Mouse (Mus musculus): Measurements from ENCODE around the gene Plcb3. TPM values are rescaled to one million over a fixed set of nuclear protein-coding genes. Genes with fewer than 3 reads are reported as not detected.
A peak's percentile ranks its signal among the peaks of the same experiment; 100 is the strongest.
"Not testable (repeated sequence)": the region's sequence is repeated elsewhere in the genome, so short reads cannot be mapped to it uniquely, and the experiment has no call there.

The Plcb3 gene
- total RNA-seq, 1 experiment from 2014 or later = 59.8 TPM

DNA sequence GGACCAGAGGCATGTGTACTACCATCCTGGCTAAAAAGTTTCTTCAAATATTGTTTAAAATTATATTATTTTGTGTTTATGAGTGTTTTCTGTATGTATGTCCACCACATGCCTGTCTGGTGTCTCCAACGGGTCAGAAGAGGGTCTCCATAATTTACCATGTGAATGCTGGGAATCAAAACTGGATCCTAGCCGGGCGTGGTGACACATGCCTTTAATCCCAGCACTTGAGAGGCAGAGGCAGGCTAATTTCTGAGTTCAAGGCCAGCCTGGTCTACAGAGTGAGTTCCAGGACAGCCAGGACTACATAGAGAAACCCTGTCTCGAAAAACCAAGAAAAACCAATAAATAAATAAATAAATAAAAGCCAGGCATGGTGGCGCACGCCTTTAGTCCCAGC, 14.9 kb upstream of the Plcb3 start:
- DNase-seq = not testable (repeated sequence)

- no peak for DNase-seq
Measured at GRCm38 (mm10) chr19:6990712-6991111, 14.4 kb upstream of the Plcb3 start.

DNA sequence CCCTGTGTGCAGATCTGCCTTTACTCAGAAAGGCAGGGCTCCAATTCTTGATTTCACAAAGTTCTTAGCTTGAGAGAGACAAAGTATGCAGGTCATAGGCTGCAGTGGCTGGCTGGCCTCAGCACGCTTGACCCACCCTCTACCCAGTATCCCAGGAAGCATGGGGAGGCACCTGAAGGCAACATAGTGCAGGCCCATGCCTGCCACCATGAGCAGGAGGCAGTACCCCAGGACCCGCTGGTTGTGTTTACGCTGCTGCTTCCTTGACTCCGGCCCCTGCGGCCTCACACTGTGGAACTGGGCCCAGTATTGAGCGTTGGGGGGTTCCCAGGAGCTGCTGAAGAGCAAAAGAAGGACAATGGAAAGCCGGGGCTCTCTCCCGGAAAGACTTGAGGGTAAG, 13.0 kb upstream of the Plcb3 start:
- no peak for DNase-seq

DNA sequence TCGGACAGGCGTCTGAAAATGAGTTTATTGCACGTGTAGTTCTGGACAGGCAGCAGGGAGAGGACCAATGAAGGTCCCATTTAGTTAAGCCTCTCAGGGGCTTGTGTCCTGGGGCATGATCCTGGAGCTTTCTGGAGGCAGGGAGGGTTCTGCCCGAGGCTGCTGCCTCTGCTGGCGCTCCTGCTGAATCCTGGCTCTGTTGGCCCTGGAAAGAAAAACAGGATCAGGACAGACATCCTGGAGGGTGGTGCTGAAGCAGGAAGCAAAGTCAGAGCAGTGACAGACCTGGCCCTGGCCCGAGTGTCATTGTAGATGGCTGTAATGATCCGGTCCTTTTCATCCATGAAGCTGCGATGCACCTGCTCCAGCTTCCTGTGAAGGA, 11.6 kb upstream of the Plcb3 start:
- DNase-seq = no peak

DNA sequence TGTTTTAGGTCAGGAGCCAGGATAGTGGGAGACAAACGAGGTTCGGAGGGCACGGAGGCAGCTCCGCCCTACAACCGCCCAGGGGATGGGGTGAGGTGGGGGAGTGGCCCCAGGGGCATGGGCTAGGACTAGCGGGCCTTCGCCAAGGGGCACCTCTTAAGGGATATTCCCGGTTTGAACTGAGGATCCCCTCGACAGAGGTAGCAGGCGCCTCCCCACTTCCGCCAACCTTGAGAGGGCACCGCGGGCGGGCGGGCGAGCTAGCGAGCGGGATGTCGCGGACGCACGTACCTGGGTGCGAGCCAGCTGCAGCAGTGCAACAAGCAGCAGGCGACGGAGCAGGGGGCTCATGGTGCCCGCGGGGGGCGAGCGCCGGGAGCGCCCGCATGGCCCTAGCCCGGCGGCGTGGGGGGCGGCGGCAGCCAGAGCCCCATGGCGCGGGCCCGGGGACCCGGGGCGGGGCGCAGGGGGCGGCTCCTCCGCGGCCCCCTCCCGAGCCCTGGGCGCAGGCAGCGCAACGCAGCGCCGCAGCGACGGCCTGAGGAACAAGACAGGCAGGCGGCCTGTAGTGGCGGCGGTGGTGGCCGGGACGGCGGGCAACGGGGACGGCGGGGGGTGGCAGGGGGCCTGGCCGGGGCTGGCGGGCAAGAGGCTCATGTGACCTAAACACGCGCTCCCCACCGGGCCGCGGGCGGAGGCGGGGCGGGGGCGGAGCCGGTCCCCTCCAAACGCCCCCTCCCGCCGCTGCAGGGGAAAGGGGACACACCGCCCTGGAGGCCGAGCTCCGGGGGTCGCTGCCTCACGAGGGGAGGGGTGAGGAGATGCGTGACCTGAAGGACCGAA, 11.0 kb upstream of the Plcb3 start, which contains the start of gene Vegfb:
Gene Vegfb, minus strand, starts transcription at position 591 of the 843 bp plus-strand sequence.
- DNase-seq = peak; percentile 83

DNA sequence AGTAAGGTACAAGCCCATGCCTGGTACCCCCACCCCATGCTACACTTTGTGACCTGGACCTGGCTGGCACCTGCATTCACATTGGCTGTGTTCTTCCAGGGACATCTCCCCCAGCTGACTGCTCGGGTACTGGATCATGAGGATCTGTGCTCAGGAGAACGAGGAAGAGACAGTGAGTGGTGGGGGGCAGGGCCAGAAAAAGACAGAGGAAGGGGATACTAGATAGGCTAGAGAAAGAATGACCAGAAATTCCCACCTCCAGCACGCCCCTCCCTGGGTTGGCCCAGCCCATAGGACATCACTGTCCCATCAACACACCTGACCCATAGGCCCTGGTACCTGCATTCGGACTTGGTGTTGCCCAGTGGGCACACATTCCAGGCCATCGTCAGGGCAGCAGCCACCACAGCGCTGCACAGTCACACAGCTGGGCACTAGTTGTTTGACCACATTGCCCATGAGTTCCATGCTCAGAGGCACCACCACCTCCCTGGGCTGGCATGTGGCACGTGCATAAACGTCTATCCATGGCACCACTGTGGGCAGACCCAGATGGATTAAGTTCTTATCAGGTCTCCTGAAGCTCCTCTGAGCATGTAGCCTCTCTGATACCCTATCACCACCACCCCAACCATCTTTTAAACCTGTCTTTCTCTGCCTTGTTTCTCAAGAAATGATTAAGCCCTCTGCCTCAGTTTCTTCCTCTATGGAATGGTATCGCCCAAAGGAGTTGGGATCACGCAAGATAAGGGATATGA, 9.9 kb upstream of the Plcb3 start:
- DNase-seq = no peak

DNA sequence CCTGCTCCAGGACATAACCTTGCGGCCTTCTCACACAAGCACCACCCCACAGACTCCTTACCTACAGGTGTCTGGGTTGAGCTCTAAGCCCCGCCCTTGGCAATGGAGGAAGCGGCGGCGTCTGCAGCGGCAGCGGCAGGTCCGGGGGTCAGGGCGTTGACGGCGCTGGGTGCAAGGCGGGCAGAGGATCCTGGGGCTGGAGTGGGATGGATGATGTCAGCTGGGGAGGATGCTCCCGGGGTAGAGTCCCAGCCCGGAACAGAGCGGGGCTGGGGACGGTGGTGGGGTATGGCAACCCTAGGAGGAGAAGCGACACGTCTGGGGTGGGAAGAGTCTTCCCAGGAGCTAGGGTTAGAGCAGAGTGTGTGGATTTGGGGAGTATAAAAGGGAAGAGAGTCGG, 9.0 kb upstream of the Plcb3 start:
- DNase-seq = no peak

DNA sequence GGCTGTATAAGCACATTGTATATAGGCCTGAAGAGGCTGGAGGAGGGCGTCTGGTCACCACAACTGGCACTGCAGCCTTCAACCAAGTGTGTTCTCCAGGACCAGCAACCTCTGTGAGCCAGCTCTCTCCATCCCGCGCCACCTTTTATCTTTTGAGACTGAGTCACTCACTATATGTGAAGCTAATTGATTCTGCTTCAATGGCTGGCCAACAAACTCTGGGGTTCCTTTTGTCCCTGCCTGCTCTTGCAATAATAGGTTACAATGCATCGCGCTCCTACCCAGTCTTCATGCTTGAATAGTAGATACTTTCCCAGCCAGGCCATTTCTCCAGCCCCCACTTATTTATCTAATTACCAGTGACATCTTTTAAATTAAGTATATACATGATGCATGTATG, 7.4 kb upstream of the Plcb3 start:
- DNase-seq = no peak

GRCm38 (mm10) chr19:6981465-6981864, 5.2 kb upstream of the Plcb3 start:
- no peak for DNase-seq

GRCm38 (mm10) chr19:6980381-6981093, 4.3 kb upstream of the Plcb3 start, which contains the start of gene Fkbp2:
Gene Fkbp2, minus strand, starts transcription at chr19:6980501.
- peak; percentile 98 for DNase-seq

DNA sequence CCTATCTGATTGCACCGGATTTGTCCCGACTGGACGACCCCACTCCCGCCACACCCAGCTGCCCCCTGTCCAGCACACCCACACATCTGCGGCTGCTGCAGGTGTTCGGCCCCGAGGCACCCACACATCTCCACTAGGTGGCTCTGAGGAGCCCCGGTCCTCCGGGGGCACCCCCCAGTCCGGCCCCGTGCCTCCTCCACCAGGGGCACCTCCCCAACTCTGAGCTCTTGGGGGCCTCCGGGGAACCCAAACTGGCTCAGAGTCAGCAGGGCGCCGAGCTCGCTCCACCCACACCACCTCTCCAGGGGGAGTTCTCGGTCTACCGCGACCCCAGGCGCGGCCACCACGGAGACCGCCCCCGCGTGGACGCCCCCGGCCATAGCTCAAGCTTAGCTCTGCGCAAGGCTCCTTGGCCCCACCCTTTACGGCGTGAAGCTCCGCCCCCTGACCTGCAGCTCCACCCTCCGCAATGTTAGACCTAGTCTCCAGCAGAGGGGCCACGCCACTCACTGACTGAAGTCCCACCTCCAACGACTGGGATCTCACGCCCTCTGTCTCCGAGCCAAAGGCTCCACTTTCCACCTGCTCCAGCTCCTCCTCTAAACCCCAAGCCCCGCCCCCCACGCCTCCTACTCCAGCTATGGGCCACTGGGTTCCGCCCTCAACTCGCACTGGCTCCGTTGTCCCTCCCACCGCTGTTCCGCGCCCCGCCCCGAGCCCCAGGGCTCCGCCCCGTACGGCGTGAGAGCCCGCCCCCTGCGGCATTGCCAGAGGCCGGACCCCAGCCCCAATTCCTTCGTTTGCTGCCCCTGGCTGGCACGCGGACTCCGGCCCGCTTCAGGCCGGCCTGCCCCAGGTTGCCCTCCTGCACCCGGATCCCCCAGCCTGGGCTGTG, 3.5 kb upstream of the Plcb3 start:
- peak; percentile 100 for DNase-seq

DNA sequence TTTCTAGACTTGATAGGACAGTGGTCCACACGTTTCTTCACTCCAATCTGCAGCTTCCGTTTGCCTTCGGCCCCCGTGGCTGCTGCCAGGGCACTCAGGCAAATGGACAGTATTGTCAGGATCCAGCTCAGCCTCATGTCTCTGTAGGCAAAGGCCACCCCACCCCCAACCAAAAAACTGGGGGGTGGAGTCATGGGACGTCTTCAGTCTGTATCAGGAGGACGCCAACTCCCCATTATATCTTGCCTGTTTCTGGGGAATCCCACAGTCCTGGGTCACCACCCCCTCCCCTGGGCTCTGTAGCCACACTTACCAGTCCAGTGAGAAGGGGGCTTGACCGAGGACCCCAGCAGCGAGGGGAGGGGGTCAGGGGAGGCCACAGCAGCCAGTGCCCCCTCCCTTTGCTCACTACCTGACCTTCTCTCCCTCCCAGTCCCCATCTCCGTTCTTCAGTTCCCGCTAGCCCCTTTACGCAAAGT, 2.8 kb upstream of the Plcb3 start:
- DNase-seq = no peak

GRCm38 (mm10) chr19:6978639-6978974, 2.3 kb upstream of the Plcb3 start:
- no peak for DNase-seq

- DNase-seq = no peak
Measured at GRCm38 (mm10) chr19:6977759-6978638, 1.7 kb upstream of the Plcb3 start.

- DNase-seq = peak; percentile 87
Measured at GRCm38 (mm10) chr19:6974211-6975205, 1.8 kb downstream of the Plcb3 start, which contains the start of gene Ppp1r14b. Gene Ppp1r14b, plus strand, starts transcription at chr19:6974968.

DNA sequence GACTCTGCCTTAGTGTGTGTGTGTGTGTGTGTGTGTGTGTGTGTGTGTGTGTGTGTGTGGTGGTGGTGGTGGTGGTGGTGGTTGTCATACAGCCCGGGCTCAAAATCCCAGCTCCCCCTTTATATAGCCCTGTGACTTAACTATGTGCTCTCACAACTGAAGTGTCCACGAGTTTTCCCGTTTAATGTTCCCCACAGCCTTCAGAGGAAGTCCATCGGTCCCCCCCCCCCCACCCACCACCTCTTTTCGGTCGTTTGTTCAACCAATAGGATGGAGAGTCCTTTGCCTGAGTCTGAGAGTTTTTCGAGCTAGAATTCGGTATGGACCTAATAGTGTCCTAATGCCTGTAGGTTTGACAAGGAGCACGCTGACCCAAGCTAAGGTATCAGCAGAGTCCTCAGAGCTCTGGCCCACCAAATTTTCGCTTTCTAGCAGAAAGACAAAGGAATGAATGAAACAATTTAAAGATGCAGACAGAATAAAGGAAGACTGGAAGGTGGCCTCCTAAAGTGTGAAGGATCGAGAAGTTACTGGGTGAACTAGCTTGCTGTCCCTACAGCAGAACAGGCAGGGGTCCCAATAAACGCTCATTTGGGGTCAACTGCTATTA, 2.6 kb downstream of the Plcb3 start:
- no peak for DNase-seq

DNA sequence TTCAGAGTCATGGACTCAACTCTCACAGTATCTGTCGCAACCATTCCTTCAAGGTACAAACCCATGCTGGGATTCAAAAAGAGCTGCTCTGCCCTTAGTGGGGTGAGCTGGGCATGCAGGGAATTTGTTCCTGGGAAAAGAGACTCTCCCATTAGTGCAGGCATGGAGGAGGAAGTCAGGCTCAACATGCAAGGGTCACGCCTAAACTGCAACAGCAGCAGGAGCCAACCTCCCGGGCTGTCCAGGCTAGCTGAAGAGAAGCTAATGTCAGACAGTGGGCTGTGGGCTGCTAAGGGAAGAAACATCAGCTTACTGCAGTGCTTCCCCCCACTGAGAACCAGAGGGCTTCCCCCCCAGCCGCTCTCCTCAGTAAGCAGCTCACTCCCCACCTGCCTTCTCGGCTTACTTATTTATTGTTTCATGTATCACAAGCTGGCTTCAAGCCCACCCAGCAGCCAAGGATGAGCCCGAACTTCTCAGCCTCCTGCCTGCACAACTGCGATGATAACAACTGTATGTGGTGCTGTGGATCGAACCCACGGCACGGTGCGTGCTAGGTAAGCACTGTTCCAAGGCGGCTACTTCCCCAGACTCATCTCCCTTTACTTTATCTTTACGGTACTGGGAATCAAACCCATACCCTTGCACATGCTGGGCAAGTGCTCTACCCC, 3.9 kb downstream of the Plcb3 start:
- DNase-seq = no peak

DNA sequence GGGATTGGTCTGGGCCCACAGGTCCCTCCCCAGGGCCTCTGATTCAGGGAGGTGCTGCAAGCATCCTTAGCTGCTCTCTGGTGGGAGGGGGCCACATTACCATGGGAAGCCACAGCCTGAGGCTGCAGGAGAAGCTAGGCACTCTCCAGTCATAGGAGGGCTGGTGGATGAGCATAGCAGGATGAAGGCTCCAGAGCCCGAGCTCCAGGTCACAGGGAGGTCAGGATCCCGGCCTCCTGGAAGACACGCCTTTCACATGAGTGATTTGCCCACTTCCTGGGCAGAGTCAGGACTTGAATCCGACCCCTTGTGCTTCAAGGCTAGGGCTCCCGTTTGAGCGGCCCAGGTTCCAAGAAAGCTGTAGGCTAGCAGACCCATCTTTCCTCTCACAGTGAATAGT, 4.6 kb downstream of the Plcb3 start:
- DNase-seq = no peak

Data from adrenal gland, postnatal 25 days (tissue).